Mouse (Mus musculus) neural tube, embryonic 13.5 days (tissue): Measurements from ENCODE around the gene Thumpd3. TPM values are rescaled to one million over a fixed set of nuclear protein-coding genes. Genes with fewer than 3 reads are reported as not detected.

Experiments
- ATAC-seq: fragments of 200-750 bp; cut with Nextera tagmentation; 2 replicates; pipeline ENCODE4 v1.8.0; 2017; ENCODE audit warnings: low read depth, mild to moderate bottlenecking, moderate TSS enrichment, moderate library complexity
- H3K27ac ChIP-seq: fragments of 300-500 bp; sonication (generic); replicated peaks from 2 replicates; pipeline ENCODE4 v1.5.1; 2015; ENCODE audit warnings: moderate library complexity, mild to moderate bottlenecking, inconsistent platforms
- H3K27me3 ChIP-seq: fragments of 300-500 bp; sonication (generic); 2 replicates; pipeline ENCODE4 v1.6.1; 2015; ENCODE audit warnings: mild to moderate bottlenecking, inconsistent platforms
- H3K36me3 ChIP-seq: fragments of 300-500 bp; sonication (generic); 2 replicates; pipeline ENCODE4 v1.6.1; 2015; ENCODE audit warnings: mild to moderate bottlenecking, inconsistent platforms
- H3K4me1 ChIP-seq: fragments of 300-500 bp; sonication (generic); replicated peaks from 2 replicates; pipeline ENCODE4 v1.6.1; 2015; ENCODE audit warnings: inconsistent platforms
- H3K4me2 ChIP-seq: fragments of 300-500 bp; sonication (generic); 2 replicates; pipeline ENCODE4 v1.6.1; 2015; ENCODE audit warnings: inconsistent platforms, mild to moderate bottlenecking, moderate library complexity
- H3K4me3 ChIP-seq: fragments of 300-500 bp; sonication (generic); 2 replicates; pipeline ENCODE4 v1.5.1; 2015; ENCODE audit warnings: mild to moderate bottlenecking, inconsistent platforms
- H3K9ac ChIP-seq: fragments of 300-500 bp; sonication (generic); 2 replicates; pipeline ENCODE4 v1.6.1; 2015; ENCODE audit warnings: moderate library complexity, mild to moderate bottlenecking, inconsistent platforms
- H3K9me3 ChIP-seq: fragments of 300-500 bp; sonication (generic); 2 replicates; pipeline ENCODE4 v1.6.1; 2016; ENCODE audit warnings: inconsistent platforms
- WGBS: fragments of 180-500 bp; shearing (Covaris S2); methylation state at CpG from one replicate; pipeline ENCODE4 v1.1.7; 2015; 5-methylcytosine and 5-hydroxymethylcytosine counted together
- polyA plus RNA-seq: library from polyadenylated mRNA; unstranded; fragments of >200 nt; fragmentation: Nextera tagmentation; extraction: Ambion mirVana; gene quantifications from 2 replicates; pipeline ENCODE4 v1.2.1, GENCODE M21; 2015

Gene Thumpd3
- polyA plus RNA-seq, 1 experiment from 2014 or later: 58.8 TPM

DNA sequence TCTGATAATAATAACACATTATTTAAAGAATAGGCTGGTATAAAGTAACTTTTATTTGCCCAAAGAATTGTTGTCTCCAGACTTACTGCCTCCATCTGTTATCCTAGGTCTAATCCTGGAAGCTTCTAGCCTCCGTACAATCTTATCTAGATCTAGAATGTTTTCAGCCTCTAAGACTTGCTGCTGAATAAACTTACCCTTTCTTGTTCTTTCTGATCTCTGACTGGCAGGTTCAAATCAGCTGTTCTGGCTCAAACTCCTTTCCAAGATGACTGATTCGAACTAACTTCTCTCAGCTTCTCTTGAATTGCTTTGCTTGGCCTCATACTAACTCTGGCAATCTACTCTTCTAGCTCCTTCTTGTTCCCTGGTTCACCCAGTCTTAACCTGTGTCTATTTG lies 5.7 kb upstream of the Thumpd3 start:
- Histone ChIP-seq H3K4me1 (peaks cover 17% of the 10 kb centered on the region), H3K36me3 (no peaks in the 10 kb centered on the region), H3K9ac (no peak overlapping the region), H3K9me3 (no peaks in the 10 kb centered on the region), H3K27ac (no peak overlapping the region), H3K4me2 (no peak overlapping the region), H3K27me3 (peaks cover 4% of the 10 kb centered on the region; the same call in 1 of the 2 replicates), H3K4me3 (no peak overlapping the region)
- no peak for ATAC-seq
- 94% methylated on average over 2 of the region's 2 CpGs for WGBS

GRCm38 (mm10) chr6:113041215-113041990 lies 4.6 kb upstream of the Thumpd3 start:
- Histone ChIP-seq H3K27ac (no peak overlapping the region), H3K9me3 (no peaks in the 10 kb centered on the region), H3K27me3 (peaks cover 4% of the 10 kb centered on the region; the same call in 1 of the 2 replicates), H3K4me3 (no peak overlapping the region), H3K9ac (no peak overlapping the region), H3K4me1 (peaks cover 20% of the 10 kb centered on the region), H3K36me3 (no peaks in the 10 kb centered on the region), H3K4me2 (no peak overlapping the region)
- ATAC-seq: no peak
- 89% methylated on average over 11 of the region's 11 CpGs for WGBS

GRCm38 (mm10) chr6:113045575-113045974 lies 450 bp upstream of the Thumpd3 start:
- no peaks in the 10 kb centered on the region for H3K9me3 ChIP-seq
- H3K27ac ChIP-seq: peak overlapping the region; percentile 88
- ATAC-seq: peak; percentile 64
- under 1% methylated on average over 11 of the region's 11 CpGs for WGBS
- H3K27me3 ChIP-seq: peaks cover 4% of the 10 kb centered on the region; the same call in 1 of the 2 replicates
- peaks cover 24% of the 10 kb centered on the region for H3K4me1 ChIP-seq
- H3K4me2 ChIP-seq: peak overlapping the region; percentile 92
- H3K4me3 ChIP-seq: peak overlapping the region; percentile 83
- peak overlapping the region; percentile 86 for H3K9ac ChIP-seq
- peaks cover 13% of the 10 kb centered on the region for H3K36me3 ChIP-seq

DNA sequence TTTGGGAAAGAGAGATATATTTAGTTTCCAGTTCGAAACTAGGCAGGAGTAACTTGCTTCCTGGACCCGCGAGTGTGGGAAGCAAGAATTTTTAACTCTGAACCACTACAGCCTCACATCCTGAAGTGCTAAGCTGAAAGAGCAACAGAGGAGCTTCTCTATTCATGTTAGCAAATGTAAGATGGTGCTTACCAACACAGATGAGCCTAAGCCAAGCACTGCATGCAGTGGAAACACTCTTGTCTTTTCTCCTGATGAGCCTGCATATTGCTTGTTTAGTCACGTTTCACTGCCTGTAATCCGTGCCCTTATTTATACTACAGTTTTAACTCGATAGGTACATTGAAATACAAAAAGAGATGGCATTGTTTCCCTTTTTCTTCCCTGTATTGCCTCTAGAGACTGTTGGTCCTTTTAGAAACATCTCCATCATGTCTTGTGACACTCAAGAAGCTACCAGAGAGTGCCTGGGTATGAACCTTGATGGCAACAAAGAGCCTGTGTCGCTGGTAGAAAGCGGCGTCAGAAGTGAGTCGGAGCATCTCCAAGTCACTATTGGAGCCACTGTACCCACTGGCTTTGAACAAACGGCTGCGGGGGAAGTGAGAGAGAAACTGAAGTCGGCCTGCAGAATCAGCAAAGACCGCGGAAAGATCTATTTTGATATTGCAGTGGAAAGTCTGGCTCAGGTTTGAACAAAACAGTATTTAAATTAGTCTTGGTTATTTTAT lies 1.2 kb downstream of the Thumpd3 start:
- H3K4me1 ChIP-seq: peaks cover 24% of the 10 kb centered on the region
- no peaks in the 10 kb centered on the region for H3K9me3 ChIP-seq
- H3K4me2 ChIP-seq: peak overlapping the region; percentile 92
- peak overlapping the region; percentile 83 for H3K4me3 ChIP-seq
- 70% methylated on average over 15 of the region's 15 CpGs for WGBS
- H3K27ac ChIP-seq: peak overlapping the region; percentile 88
- peak overlapping the region; percentile 79 for H3K9ac ChIP-seq
- no peaks in the 10 kb centered on the region for H3K27me3 ChIP-seq
- ATAC-seq: no peak
- peaks cover 27% of the 10 kb centered on the region for H3K36me3 ChIP-seq

DNA sequence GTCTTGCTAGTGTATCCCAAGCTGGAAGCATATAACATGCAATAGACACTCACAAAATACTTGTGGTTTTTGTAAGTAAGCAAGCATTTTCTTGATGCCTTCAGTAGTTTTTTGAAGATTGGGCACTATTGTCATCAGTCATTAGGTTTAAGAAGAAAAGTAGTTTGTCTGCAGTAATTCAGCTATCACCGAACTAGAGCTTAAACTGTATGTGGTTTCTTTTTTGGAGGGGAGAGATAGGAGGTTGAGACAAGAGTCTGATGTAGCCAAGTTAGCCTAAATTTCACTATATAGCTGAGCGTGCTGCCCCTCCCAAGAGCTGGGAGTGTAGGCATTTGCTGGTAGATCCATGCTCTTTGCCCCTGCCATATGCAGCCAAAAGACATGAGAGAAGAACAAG lies 2.3 kb downstream of the Thumpd3 start:
- Histone ChIP-seq H3K27ac (no peak overlapping the region), H3K4me3 (no peak overlapping the region), H3K4me2 (no peak overlapping the region), H3K4me1 (peaks cover 24% of the 10 kb centered on the region), H3K9ac (no peak overlapping the region), H3K36me3 (peaks cover 37% of the 10 kb centered on the region), H3K9me3 (no peaks in the 10 kb centered on the region), H3K27me3 (no peaks in the 10 kb centered on the region)
- ATAC-seq: no peak
- 94% methylated on average over 2 of the region's 2 CpGs for WGBS

DNA sequence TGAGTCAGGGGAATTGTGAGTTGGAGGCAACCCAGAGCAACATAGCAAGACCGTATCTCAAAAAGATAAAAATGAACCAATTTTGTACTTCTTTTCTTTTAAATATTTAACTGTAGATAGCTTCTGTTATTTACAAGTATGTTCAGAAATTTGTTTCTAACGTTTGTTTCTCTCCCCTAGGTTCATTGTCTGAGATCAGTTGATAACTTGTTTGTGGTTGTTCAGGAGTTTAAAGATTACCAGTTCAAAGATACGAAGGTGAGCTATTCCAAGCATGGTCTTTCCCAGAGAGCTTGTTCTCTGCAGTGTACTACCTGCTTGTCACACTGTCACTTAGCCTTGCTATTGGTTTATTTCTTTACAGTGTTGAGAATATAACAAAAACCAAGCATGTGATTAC lies 3.1 kb downstream of the Thumpd3 start:
- Histone ChIP-seq H3K27ac (no peak overlapping the region), H3K4me2 (no peak overlapping the region), H3K4me3 (no peak overlapping the region), H3K36me3 (peaks cover 44% of the 10 kb centered on the region), H3K9ac (no peak overlapping the region), H3K9me3 (no peaks in the 10 kb centered on the region), H3K27me3 (no peaks in the 10 kb centered on the region), H3K4me1 (peaks cover 24% of the 10 kb centered on the region)
- WGBS: 96% methylated on average over 3 of the region's 3 CpGs
- ATAC-seq: no peak

GRCm38 (mm10) chr6:113052972-113053371 lies 6.9 kb downstream of the Thumpd3 start:
- Histone ChIP-seq H3K4me3 (no peak overlapping the region), H3K4me1 (peaks cover 4% of the 10 kb centered on the region), H3K4me2 (no peak overlapping the region), H3K9me3 (no peaks in the 10 kb centered on the region), H3K36me3 (peaks cover 78% of the 10 kb centered on the region), H3K27me3 (no peaks in the 10 kb centered on the region), H3K9ac (no peak overlapping the region), H3K27ac (no peak overlapping the region)
- WGBS: 79% methylated on average over 3 of the region's 3 CpGs
- no peak for ATAC-seq

DNA sequence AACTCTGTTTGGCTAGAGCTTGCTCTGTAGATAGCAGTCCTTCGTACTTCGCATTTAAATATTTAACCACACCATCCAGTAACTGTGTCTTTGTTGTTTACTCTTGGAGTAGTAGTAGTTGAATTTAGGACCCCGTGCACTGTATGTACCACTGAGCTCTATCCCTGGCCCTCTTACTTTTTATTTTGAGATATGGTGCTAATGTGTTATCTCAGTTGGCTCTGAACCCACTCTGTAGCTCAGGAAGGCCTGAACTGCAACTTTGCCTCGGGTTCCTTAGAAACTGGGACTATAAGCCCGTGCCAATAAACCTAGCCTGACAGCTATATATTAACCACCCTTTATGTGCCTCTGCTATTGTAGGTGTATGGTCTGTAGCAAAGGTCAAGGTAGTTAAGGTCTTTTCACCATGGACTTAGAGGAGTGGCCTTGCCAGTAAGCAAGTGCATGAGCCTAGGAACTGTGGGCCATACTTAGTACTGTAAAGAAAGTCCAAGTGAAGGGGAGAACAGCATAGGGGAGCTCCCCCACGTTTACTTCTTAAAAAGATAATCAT lies 8.6 kb downstream of the Thumpd3 start:
- Histone ChIP-seq H3K4me1 (no peaks in the 10 kb centered on the region), H3K36me3 (peaks cover 83% of the 10 kb centered on the region), H3K27ac (no peak overlapping the region), H3K9ac (no peak overlapping the region), H3K4me2 (no peak overlapping the region), H3K4me3 (no peak overlapping the region), H3K27me3 (no peaks in the 10 kb centered on the region), H3K9me3 (no peaks in the 10 kb centered on the region)
- 84% methylated on average over 6 of the region's 6 CpGs for WGBS
- no peak for ATAC-seq

DNA sequence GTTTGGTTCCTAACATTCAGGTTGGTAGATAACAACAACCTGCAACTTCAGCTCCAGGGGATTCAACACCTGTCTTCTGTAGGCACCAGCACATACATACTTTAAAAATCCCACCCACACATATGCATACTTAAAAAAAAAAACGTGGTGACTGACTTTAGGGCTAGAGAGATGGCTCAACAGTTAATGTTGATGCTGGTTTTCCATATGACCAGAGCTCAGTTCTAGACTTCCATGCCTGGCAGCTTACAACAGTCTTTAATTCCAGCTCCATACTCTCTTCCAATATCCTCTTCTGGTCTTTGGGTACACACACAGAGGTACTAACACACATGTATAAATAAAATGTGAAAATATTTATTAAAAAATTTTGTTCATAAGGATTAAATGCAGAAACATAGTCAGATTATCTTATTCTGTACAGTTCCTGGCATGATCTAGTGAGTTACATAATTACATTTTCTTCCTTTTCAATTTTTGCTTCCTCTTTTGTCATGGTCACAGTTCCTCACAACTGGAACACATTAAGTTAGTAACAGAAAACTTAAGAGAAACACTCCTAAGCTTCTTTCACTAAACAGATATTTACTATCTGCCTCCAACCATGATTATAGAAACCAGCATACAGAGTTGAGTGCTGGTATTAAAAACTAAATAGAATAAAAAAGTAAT lies 15.0 kb downstream of the Thumpd3 start:
- Histone ChIP-seq H3K9ac (no peak overlapping the region), H3K4me3 (no peak overlapping the region), H3K4me2 (no peak overlapping the region), H3K9me3 (no peaks in the 10 kb centered on the region), H3K36me3 (peaks cover 86% of the 10 kb centered on the region), H3K4me1 (no peaks in the 10 kb centered on the region), H3K27ac (no peak overlapping the region), H3K27me3 (no peaks in the 10 kb centered on the region)
- 74% methylated on average over 1 of the region's 1 CpGs for WGBS
- no peak for ATAC-seq

DNA sequence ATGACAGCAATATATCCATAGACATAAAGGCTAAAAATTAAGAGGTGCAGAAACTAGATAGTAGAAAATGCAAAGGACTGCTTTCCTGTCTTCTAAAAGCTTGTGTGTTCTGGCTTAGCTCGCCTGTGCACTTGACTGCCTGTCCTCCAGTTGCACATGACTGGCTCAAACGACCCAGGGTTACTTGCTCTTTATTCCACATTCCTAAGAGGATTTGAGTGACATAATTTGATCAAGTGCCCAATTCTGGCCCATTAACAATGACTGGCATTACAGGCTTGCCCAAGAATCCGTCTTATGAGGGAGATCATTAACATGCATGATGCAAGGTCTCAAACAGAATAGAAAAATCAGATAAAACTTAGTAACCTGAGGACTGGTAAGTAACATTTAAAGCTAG lies 16.2 kb downstream of the Thumpd3 start:
- Histone ChIP-seq H3K4me1 (no peaks in the 10 kb centered on the region), H3K36me3 (peaks cover 89% of the 10 kb centered on the region), H3K4me2 (no peak overlapping the region), H3K27me3 (no peaks in the 10 kb centered on the region), H3K9ac (no peak overlapping the region), H3K9me3 (no peaks in the 10 kb centered on the region), H3K27ac (no peak overlapping the region), H3K4me3 (no peak overlapping the region)
- ATAC-seq: no peak
- 81% methylated on average over 3 of the region's 3 CpGs for WGBS

DNA sequence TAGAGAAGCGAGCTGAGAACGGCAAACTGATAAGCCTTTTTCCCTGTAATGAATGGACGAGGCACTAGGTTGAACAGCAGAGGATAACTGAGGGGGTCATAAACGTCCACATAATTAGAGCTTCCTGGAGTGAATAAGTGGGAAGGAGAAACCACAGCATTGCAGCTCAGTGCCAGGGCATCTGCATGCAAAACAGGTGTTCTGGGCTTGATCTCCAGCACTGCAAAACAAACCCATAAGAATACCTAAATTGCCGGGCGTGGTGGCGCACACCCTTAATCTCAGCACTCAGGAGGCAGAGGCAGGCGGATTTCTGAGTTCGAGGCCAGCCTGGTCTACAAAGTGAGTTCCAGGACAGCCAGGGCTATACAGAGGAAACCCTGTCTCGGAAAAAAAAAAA lies 17.3 kb downstream of the Thumpd3 start:
- Histone ChIP-seq H3K27me3 (no peaks in the 10 kb centered on the region), H3K4me1 (no peaks in the 10 kb centered on the region), H3K9me3 (no peaks in the 10 kb centered on the region), H3K27ac (no peak overlapping the region), H3K9ac (no peak overlapping the region), H3K4me3 (no peak overlapping the region), H3K36me3 (peaks cover 91% of the 10 kb centered on the region), H3K4me2 (no peak overlapping the region)
- ATAC-seq: no peak
- WGBS: 84% methylated on average over 10 of the region's 10 CpGs

DNA sequence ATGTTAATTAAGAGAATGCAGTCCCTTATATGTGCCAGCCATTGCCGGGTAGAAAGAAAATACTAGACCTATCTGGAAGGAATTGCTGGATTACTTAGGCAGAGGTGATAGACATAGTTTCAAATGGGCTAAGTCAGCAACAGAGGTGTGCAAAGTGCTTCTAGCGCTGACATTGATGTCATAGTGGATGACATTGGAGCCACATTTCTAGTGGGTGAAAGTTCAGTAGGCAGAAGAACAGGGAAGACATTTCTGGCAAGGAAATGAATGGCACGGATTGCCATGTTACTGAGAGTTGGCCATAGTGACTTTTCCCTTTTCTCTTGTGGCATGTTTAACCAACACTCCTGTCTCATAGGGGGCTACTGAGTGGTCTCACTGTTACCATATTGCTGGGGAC lies 19.2 kb downstream of the Thumpd3 start:
- Histone ChIP-seq H3K4me1 (no peaks in the 10 kb centered on the region), H3K9me3 (no peaks in the 10 kb centered on the region), H3K4me2 (no peak overlapping the region), H3K9ac (no peak overlapping the region), H3K4me3 (no peak overlapping the region), H3K27ac (no peak overlapping the region), H3K36me3 (peaks cover 85% of the 10 kb centered on the region), H3K27me3 (no peaks in the 10 kb centered on the region)
- WGBS: 95% methylated on average over 3 of the region's 3 CpGs
- ATAC-seq: no peak
